Mouse (Mus musculus): ENCODE data around the gene Pp2d1. TPM values are rescaled to one million over a fixed set of nuclear protein-coding genes. Genes with fewer than 3 reads are reported as not detected.

Pp2d1 gene
- polyA plus RNA-seq, 1 experiment, result 0.04 TPM

GRCm38 (mm10) chr17:53479604-53480041 is 59.6 kb downstream of the Pp2d1 start:
- H3K36me3 ChIP-seq (ENCODE audit: control insufficient read depth, insufficient read depth), result peaks cover 25% of the 10 kb centered on the region
- peaks cover 48% of the 10 kb centered on the region for H3K79me3 ChIP-seq (ENCODE audit: low read depth)
- H3K79me2 ChIP-seq (ENCODE audit: control insufficient read depth, insufficient read depth), result peaks cover 50% of the 10 kb centered on the region
- no peaks in the 10 kb centered on the region for H3K27me3 ChIP-seq (ENCODE audit: control insufficient read depth, insufficient read depth, insufficient read length)
- TF ChIP-seq MYOG (IDR thresholded peaks at IDR 0.05; ENCODE audit: control insufficient read depth, extremely low read depth, insufficient read length) (no peak), FOSL1 (IDR thresholded peaks at IDR 0.05; ENCODE audit: insufficient read depth, low read length, poor library complexity, severe bottlenecking) (no peak), CTCF (IDR thresholded peaks at IDR 0.05; ENCODE audit: control insufficient read depth, insufficient read depth, insufficient read length) (no peak), USF1 (IDR thresholded peaks at IDR 0.05; ENCODE audit: low read depth) (no peak), CEBPB (IDR thresholded peaks at IDR 0.05; ENCODE audit: low read depth) (no peak)
- peak overlapping the region; percentile 78 for H3ac ChIP-seq (ENCODE audit: control insufficient read depth, insufficient read length, low read depth)
- peak overlapping the region; percentile 74 for H3K4me3 ChIP-seq (ENCODE audit: insufficient read depth, poor library complexity, severe bottlenecking)

GRCm38 (mm10) chr17:53478858-53479603 is 60.2 kb downstream of the Pp2d1 start, which contains the start of gene Rab5a:
Rab5a (plus strand) TSS chr17:53479234.
- Histone ChIP-seq H3K79me3 (ENCODE audit: low read depth) (peaks cover 43% of the 10 kb centered on the region), H3K79me2 (ENCODE audit: control insufficient read depth, insufficient read depth) (peaks cover 45% of the 10 kb centered on the region), H3ac (ENCODE audit: control insufficient read depth, insufficient read length, low read depth) (peak within 1 kb of the TSS; percentile 80), H3K36me3 (ENCODE audit: control insufficient read depth, insufficient read depth) (peaks cover 19% of the 10 kb centered on the region), H3K4me3 (ENCODE audit: insufficient read depth, poor library complexity, severe bottlenecking) (peak within 1 kb of the TSS; percentile 74), H3K27me3 (ENCODE audit: control insufficient read depth, insufficient read depth, insufficient read length) (no peaks in the 10 kb centered on the region)
- TF ChIP-seq MAX (IDR thresholded peaks at IDR 0.05), result peak; percentile 15
- TF ChIP-seq CTCF (IDR thresholded peaks at IDR 0.05; ENCODE audit: control insufficient read depth, insufficient read depth, insufficient read length), result no peak
- peak; percentile 94 for TF ChIP-seq USF1 (IDR thresholded peaks at IDR 0.05; ENCODE audit: low read depth)

GRCm38 (mm10) chr17:53478066-53478857 is 61.0 kb downstream of the Pp2d1 start:
- Histone ChIP-seq H3ac (ENCODE audit: control insufficient read depth, insufficient read length, low read depth) (peak overlapping the region; percentile 80), H3K4me3 (ENCODE audit: insufficient read depth, poor library complexity, severe bottlenecking) (peak overlapping the region; percentile 56), H3K79me3 (ENCODE audit: low read depth) (peaks cover 36% of the 10 kb centered on the region), H3K27me3 (ENCODE audit: control insufficient read depth, insufficient read depth, insufficient read length) (no peaks in the 10 kb centered on the region), H3K79me2 (ENCODE audit: control insufficient read depth, insufficient read depth) (peaks cover 37% of the 10 kb centered on the region), H3K36me3 (ENCODE audit: control insufficient read depth, insufficient read depth) (peaks cover 11% of the 10 kb centered on the region)
- TF ChIP-seq MYOG (IDR thresholded peaks at IDR 0.05; ENCODE audit: control insufficient read depth, extremely low read depth, insufficient read length) (no peak), CEBPB (IDR thresholded peaks at IDR 0.05; ENCODE audit: low read depth) (no peak), MAX (IDR thresholded peaks at IDR 0.05) (no peak), USF1 (IDR thresholded peaks at IDR 0.05; ENCODE audit: low read depth) (no peak), FOSL1 (IDR thresholded peaks at IDR 0.05; ENCODE audit: insufficient read depth, low read length, poor library complexity, severe bottlenecking) (no peak), CTCF (IDR thresholded peaks at IDR 0.05; ENCODE audit: control insufficient read depth, insufficient read depth, insufficient read length) (no peak), MYOD1 (IDR thresholded peaks at IDR 0.05; ENCODE audit: control insufficient read depth, insufficient read length, low read depth) (no peak)

GRCm38 (mm10) chr17:53468697-53469096 is 70.6 kb downstream of the Pp2d1 start:
- H3K79me2 ChIP-seq (ENCODE audit: control insufficient read depth, insufficient read depth), result no peaks in the 10 kb centered on the region
- H3K79me3 ChIP-seq (ENCODE audit: low read depth), result no peaks in the 10 kb centered on the region
- H3ac ChIP-seq (ENCODE audit: control insufficient read depth, insufficient read length, low read depth), result no peak overlapping the region
- no peaks in the 10 kb centered on the region for H3K36me3 ChIP-seq (ENCODE audit: control insufficient read depth, insufficient read depth)
- no peak for TF ChIP-seq FOSL1 (IDR thresholded peaks at IDR 0.05; ENCODE audit: insufficient read depth, low read length, poor library complexity, severe bottlenecking)
- TF ChIP-seq CEBPB (IDR thresholded peaks at IDR 0.05; ENCODE audit: low read depth), result no peak
- no peak for TF ChIP-seq CTCF (IDR thresholded peaks at IDR 0.05; ENCODE audit: control insufficient read depth, insufficient read depth, insufficient read length)
- no peak for TF ChIP-seq MYOG (IDR thresholded peaks at IDR 0.05; ENCODE audit: control insufficient read depth, extremely low read depth, insufficient read length)
- TF ChIP-seq USF1 (IDR thresholded peaks at IDR 0.05; ENCODE audit: low read depth), result no peak
- no peak for TF ChIP-seq MAX (IDR thresholded peaks at IDR 0.05)
- TF ChIP-seq MYOD1 (IDR thresholded peaks at IDR 0.05; ENCODE audit: control insufficient read depth, insufficient read length, low read depth), result no peak
- H3K4me3 ChIP-seq (ENCODE audit: insufficient read depth, poor library complexity, severe bottlenecking), result no peak overlapping the region
- H3K27me3 ChIP-seq (ENCODE audit: control insufficient read depth, insufficient read depth, insufficient read length), result no peaks in the 10 kb centered on the region

GRCm38 (mm10) chr17:53465569-53465968 is 73.7 kb downstream of the Pp2d1 start:
- Histone ChIP-seq H3K36me3 (ENCODE audit: control insufficient read depth, insufficient read depth) (no peaks in the 10 kb centered on the region), H3ac (ENCODE audit: control insufficient read depth, insufficient read length, low read depth) (no peak overlapping the region), H3K79me3 (ENCODE audit: low read depth) (no peaks in the 10 kb centered on the region), H3K27me3 (ENCODE audit: control insufficient read depth, insufficient read depth, insufficient read length) (no peaks in the 10 kb centered on the region), H3K4me3 (ENCODE audit: insufficient read depth, poor library complexity, severe bottlenecking) (no peak overlapping the region), H3K79me2 (ENCODE audit: control insufficient read depth, insufficient read depth) (no peaks in the 10 kb centered on the region)
- TF ChIP-seq CTCF (IDR thresholded peaks at IDR 0.05; ENCODE audit: control insufficient read depth, insufficient read depth, insufficient read length) (peak; percentile 9), MYOD1 (IDR thresholded peaks at IDR 0.05; ENCODE audit: control insufficient read depth, insufficient read length, low read depth) (no peak)
